Mouse (Mus musculus): ENCODE results near the gene Ube2l6. TPM values are rescaled to one million over a fixed set of nuclear protein-coding genes. Genes with fewer than 3 reads are reported as not detected.

Gene Ube2l6
- polyA plus RNA-seq, 1 experiment, result 24.1 TPM

DNA sequence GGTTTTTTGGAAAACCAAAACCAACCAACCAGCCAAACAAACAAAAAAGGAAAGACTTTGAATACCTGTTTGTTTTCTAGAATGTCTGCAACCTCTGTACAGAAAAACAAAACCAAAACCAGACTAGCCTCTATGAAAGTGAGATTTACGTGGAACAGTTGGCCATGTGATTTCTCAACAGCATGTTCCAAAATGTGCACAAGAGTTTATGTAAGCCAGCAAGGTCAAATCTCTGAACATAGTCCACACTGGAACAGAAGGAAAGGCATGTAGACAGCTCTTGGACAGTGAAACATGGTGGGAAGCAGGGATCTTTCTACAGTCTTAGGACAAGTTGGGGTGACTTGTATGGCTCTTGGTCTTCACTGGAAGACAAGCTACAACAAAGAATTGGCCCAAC lies 36.8 kb upstream of the Ube2l6 start:
- DNase-seq, result peak; percentile 43
- WGBS, result 35% methylated on average over 1 of the region's 1 CpGs
- H3K27ac ChIP-seq (ENCODE audit: insufficient read depth, low read depth, low read length), result no peak overlapping the region
- TF ChIP-seq CTCF (conservative IDR thresholded peaks at IDR 0.05; ENCODE audit: insufficient read depth, insufficient read length, low read depth, low read length), result no peak
- no peak for TF ChIP-seq POLR2A (IDR thresholded peaks at IDR 0.05; ENCODE audit: low read depth, low read length)
- H3K36me3 ChIP-seq (ENCODE audit: control insufficient read depth, insufficient read depth, low read length), result no peaks in the 10 kb centered on the region
- H3K27me3 ChIP-seq (replicated peaks; ENCODE audit: control insufficient read depth, insufficient read depth, low read length), result no peaks in the 10 kb centered on the region
- H3K4me3 ChIP-seq (ENCODE audit: insufficient read depth, low read depth, low read length), result no peak overlapping the region
- peaks cover 10% of the 10 kb centered on the region; the same call in 1 of the 2 replicates for H3K4me1 ChIP-seq (ENCODE audit: control insufficient read depth, insufficient read depth, low read length)

DNA sequence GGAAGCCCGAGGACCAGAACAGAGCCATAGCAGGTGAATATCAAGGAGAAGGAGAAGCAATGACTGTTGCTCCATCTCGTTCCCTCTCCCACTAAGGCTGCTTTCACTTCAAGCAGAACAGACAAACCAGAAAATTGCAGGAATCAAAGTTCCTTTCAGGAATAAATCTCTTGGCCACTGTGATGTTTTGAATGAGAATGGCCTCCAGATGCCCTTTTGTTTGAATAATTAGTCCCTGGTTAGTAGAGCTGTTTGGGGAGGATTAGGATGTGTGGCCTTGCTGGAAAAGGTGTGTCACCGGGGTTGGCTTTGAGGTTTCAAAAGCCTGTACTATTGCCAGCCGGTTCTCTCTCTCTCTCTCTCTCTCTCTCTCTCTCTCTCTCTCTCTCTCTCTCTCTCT lies 36.3 kb upstream of the Ube2l6 start:
- WGBS, result 59% methylated on average over 4 of the region's 4 CpGs
- Histone ChIP-seq H3K27ac (ENCODE audit: insufficient read depth, low read depth, low read length) (no peak overlapping the region), H3K27me3 (replicated peaks; ENCODE audit: control insufficient read depth, insufficient read depth, low read length) (no peaks in the 10 kb centered on the region), H3K4me1 (ENCODE audit: control insufficient read depth, insufficient read depth, low read length) (peaks cover 6% of the 10 kb centered on the region; the same call in 1 of the 2 replicates), H3K4me3 (ENCODE audit: insufficient read depth, low read depth, low read length) (no peak overlapping the region), H3K36me3 (ENCODE audit: control insufficient read depth, insufficient read depth, low read length) (no peaks in the 10 kb centered on the region)
- TF ChIP-seq CTCF (conservative IDR thresholded peaks at IDR 0.05; ENCODE audit: insufficient read depth, insufficient read length, low read depth, low read length) (no peak), POLR2A (IDR thresholded peaks at IDR 0.05; ENCODE audit: low read depth, low read length) (no peak)
- DNase-seq, result no peak

DNA sequence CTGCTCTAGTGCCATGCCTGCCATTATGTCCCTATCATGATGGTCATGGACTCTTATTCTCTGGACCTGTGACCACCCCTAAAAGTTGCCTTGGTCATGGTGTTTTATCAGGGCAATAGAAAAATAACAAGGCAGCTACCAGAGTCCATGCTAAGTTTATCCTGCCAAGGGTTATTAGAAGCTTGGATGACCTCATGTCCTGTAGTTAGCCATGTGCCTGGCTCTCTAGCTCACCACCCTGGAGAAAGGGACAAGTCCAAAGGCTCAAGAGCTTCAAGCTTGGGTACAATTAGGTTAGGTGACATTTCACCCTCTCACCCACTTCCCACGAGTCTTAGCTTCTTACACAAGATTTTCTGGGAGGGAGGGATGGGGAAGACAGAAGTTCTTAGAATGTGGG lies 35.8 kb upstream of the Ube2l6 start:
- Histone ChIP-seq H3K4me3 (ENCODE audit: insufficient read depth, low read depth, low read length) (no peak overlapping the region), H3K27ac (ENCODE audit: insufficient read depth, low read depth, low read length) (no peak overlapping the region), H3K36me3 (ENCODE audit: control insufficient read depth, insufficient read depth, low read length) (no peaks in the 10 kb centered on the region), H3K4me1 (ENCODE audit: control insufficient read depth, insufficient read depth, low read length) (peaks cover 3% of the 10 kb centered on the region; the same call in 1 of the 2 replicates), H3K27me3 (replicated peaks; ENCODE audit: control insufficient read depth, insufficient read depth, low read length) (no peaks in the 10 kb centered on the region)
- WGBS, result 17% methylated on average over 1 of the region's 1 CpGs
- TF ChIP-seq CTCF (conservative IDR thresholded peaks at IDR 0.05; ENCODE audit: insufficient read depth, insufficient read length, low read depth, low read length), result no peak
- TF ChIP-seq POLR2A (IDR thresholded peaks at IDR 0.05; ENCODE audit: low read depth, low read length), result no peak
- peak; percentile 27 for DNase-seq

DNA sequence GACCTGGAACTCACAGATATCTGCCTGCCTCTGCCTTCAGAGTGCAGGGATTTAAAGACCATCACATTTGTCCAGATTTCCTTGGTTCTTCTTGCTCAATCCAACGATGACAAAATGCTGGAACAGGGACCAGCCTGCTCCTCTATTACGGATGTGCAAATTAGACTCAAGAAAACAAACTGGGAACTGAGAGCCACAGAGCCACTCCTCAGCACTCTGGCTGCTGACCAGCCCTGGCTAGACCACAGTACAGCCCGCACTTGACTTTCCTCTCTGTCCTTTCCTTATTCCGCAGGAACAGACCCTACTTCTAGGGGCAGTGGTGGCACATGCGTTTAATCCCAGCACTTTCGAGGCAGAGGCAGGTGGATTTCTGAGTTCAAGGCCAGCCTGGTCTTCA lies 28.1 kb upstream of the Ube2l6 start:
- no peak for DNase-seq
- no peak overlapping the region for H3K4me3 ChIP-seq (ENCODE audit: insufficient read depth, low read depth, low read length)
- TF ChIP-seq POLR2A (IDR thresholded peaks at IDR 0.05; ENCODE audit: low read depth, low read length), result no peak
- no peak for TF ChIP-seq CTCF (conservative IDR thresholded peaks at IDR 0.05; ENCODE audit: insufficient read depth, insufficient read length, low read depth, low read length)
- H3K27me3 ChIP-seq (replicated peaks; ENCODE audit: control insufficient read depth, insufficient read depth, low read length), result no peaks in the 10 kb centered on the region
- no peaks in the 10 kb centered on the region for H3K36me3 ChIP-seq (ENCODE audit: control insufficient read depth, insufficient read depth, low read length)
- H3K4me1 ChIP-seq (ENCODE audit: control insufficient read depth, insufficient read depth, low read length), result no peaks in the 10 kb centered on the region
- WGBS, result 70% methylated on average over 6 of the region's 6 CpGs
- no peak overlapping the region for H3K27ac ChIP-seq (ENCODE audit: insufficient read depth, low read depth, low read length)

DNA sequence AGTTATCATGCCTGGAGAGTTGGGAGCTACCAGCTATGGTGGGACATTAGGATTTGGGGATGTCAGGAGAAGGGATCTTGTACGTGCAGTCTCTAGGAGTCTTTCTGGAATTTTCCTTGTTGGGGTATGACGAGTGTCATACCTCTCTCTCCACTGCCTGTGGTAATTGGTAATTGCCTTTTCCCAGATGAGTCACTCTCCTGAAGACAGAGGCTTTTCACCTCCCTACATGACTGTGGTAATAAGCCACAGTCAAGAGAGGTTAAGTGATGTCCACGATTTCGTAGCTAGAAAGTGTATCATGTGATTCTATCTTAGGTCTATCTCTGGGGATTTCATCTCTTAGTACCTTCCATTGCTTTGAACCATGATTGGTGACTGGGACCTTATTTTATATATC lies 26.2 kb upstream of the Ube2l6 start:
- WGBS, result 89% methylated on average over 4 of the region's 4 CpGs
- Histone ChIP-seq H3K36me3 (ENCODE audit: control insufficient read depth, insufficient read depth, low read length) (no peaks in the 10 kb centered on the region), H3K27ac (ENCODE audit: insufficient read depth, low read depth, low read length) (no peak overlapping the region), H3K4me1 (ENCODE audit: control insufficient read depth, insufficient read depth, low read length) (no peaks in the 10 kb centered on the region), H3K27me3 (replicated peaks; ENCODE audit: control insufficient read depth, insufficient read depth, low read length) (no peaks in the 10 kb centered on the region), H3K4me3 (ENCODE audit: insufficient read depth, low read depth, low read length) (no peak overlapping the region)
- no peak for DNase-seq
- TF ChIP-seq CTCF (conservative IDR thresholded peaks at IDR 0.05; ENCODE audit: insufficient read depth, insufficient read length, low read depth, low read length) (no peak), POLR2A (IDR thresholded peaks at IDR 0.05; ENCODE audit: low read depth, low read length) (no peak)

DNA sequence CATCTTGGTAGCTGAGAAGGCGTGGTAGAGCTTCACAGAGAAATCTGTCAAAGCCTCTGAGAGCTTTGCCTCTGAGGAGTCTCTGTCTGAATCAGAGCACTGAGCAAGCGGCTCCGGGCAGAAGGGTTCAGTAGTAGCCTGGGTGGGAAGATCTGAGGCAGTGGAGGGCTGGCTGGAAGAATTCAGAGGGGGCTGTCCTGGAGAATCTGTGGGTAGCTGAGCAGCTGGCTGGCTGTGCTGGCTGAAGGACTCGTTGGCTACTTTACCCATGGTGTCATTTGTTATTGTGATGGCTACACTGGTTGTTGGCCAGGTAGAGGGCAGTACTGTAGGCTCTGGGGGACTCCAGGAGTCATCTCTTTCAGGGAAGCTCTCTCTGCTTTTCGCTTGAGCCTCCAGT lies 25.4 kb upstream of the Ube2l6 start:
- H3K27ac ChIP-seq (ENCODE audit: insufficient read depth, low read depth, low read length), result no peak overlapping the region
- no peak overlapping the region for H3K4me3 ChIP-seq (ENCODE audit: insufficient read depth, low read depth, low read length)

DNA sequence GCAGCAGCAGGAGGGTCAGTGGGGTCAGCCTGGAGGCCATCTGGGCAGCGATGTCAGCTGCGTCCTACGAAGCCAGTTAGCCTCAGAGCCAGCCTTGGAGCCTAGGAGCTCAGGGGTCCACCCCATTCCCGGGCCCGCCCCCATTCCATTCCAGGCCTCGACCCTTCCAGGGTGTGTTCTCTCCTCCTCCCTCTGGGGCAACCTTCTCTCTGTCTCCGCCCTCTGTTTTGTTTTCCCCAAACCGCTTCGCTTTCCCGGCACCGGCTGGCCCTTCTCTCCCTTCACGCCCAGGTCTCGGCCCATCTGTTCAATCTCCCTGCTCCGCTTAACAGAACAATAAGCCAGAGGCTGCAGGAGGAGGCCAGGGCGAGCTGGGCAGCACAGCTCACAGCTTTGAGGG lies 23.9 kb upstream of the Ube2l6 start:
- TF ChIP-seq CTCF (conservative IDR thresholded peaks at IDR 0.05; ENCODE audit: insufficient read depth, insufficient read length, low read depth, low read length) (no peak), POLR2A (IDR thresholded peaks at IDR 0.05; ENCODE audit: low read depth, low read length) (no peak)
- WGBS, result 14% methylated on average over 14 of the region's 15 CpGs
- DNase-seq, result peak; percentile 69
- Histone ChIP-seq H3K27ac (ENCODE audit: insufficient read depth, low read depth, low read length) (no peak overlapping the region), H3K4me1 (ENCODE audit: control insufficient read depth, insufficient read depth, low read length) (no peaks in the 10 kb centered on the region), H3K27me3 (replicated peaks; ENCODE audit: control insufficient read depth, insufficient read depth, low read length) (no peaks in the 10 kb centered on the region), H3K36me3 (ENCODE audit: control insufficient read depth, insufficient read depth, low read length) (no peaks in the 10 kb centered on the region), H3K4me3 (ENCODE audit: insufficient read depth, low read depth, low read length) (peak overlapping the region; percentile 44)

More for the DNA sequence above, 25.4 kb upstream of the Ube2l6 start:
- Histone ChIP-seq H3K4me1 (ENCODE audit: control insufficient read depth, insufficient read depth, low read length) (no peaks in the 10 kb centered on the region), H3K27me3 (replicated peaks; ENCODE audit: control insufficient read depth, insufficient read depth, low read length) (no peaks in the 10 kb centered on the region), H3K36me3 (ENCODE audit: control insufficient read depth, insufficient read depth, low read length) (no peaks in the 10 kb centered on the region)
- 80% methylated on average over 5 of the region's 5 CpGs for WGBS
- TF ChIP-seq POLR2A (IDR thresholded peaks at IDR 0.05; ENCODE audit: low read depth, low read length), result no peak
- no peak for TF ChIP-seq CTCF (conservative IDR thresholded peaks at IDR 0.05; ENCODE audit: insufficient read depth, insufficient read length, low read depth, low read length)
- DNase-seq, result no peak

All from kidney, adult 2 months (tissue).